Mouse (Mus musculus): ENCODE data around the gene Psg16. TPM values are rescaled to one million over a fixed set of nuclear protein-coding genes. Genes with fewer than 3 reads are reported as not detected.

Gene Psg16
- polyA plus RNA-seq (2012; rRNA removed): 0.05 and 0.16 TPM in 2 replicates

GRCm38 (mm10) chr7:17073904-17074615 lies at the start of gene Psg16:
TSS of gene Psg16 (plus strand) at chr7:17074040.

GRCm38 (mm10) chr7:17027588-17028343 lies 46.1 kb upstream of the Psg16 start, which contains the start of gene Ppp5c:
TSS of gene Ppp5c (minus strand) at chr7:17027924.

GRCm38 (mm10) chr7:17062389-17062788 lies 11.5 kb upstream of the Psg16 start, which contains the start of gene Hif3a:
TSS of gene Hif3a (minus strand) at chr7:17062427.

GRCm38 (mm10) chr7:17149931-17150330 lies 76.1 kb downstream of the Psg16 start, which contains the start of gene Ceacam3:
TSS of gene Ceacam3 (plus strand) at chr7:17150282.

Other genes starting within 250 kb of the Psg16 start
- 2.5 and 2.8 TPM in 2 replicates for gene Prkd2, start 231.1 kb upstream of the Psg16 start, polyA plus RNA-seq (2012; rRNA removed)
- 0.46 and 0.71 TPM in 2 replicates for gene Dact3, start 198.7 kb upstream of the Psg16 start, polyA plus RNA-seq (2012; rRNA removed)
- 0.18 and 0.40 TPM in 2 replicates for gene Gng8, start 182.3 kb upstream of the Psg16 start, polyA plus RNA-seq (2012; rRNA removed)
- gene Ptgir, start 167.6 kb upstream of the Psg16 start, polyA plus RNA-seq (2012; rRNA removed): 0.81 and 0.86 TPM in 2 replicates
- 87.2 and 93.1 TPM in 2 replicates for gene Calm3, start 149.9 kb upstream of the Psg16 start, polyA plus RNA-seq (2012; rRNA removed)
- gene Pnmal2, start 129.4 kb upstream of the Psg16 start, polyA plus RNA-seq (2012; rRNA removed): 0.05 and 0.26 TPM in 2 replicates
- gene Pnmal1, start 114.4 kb upstream of the Psg16 start, polyA plus RNA-seq (2012; rRNA removed): under 0.01 and 0.02 TPM in 2 replicates
- under 0.01 TPM in 2 replicates for gene Gm42372, start 91.0 kb upstream of the Psg16 start, polyA plus RNA-seq (2012; rRNA removed)
- gene Ccdc8, start 81.3 kb upstream of the Psg16 start, polyA plus RNA-seq (2012; rRNA removed): 2.4 and 2.5 TPM in 2 replicates
- gene Ppp5c, start 46.1 kb upstream of the Psg16 start, polyA plus RNA-seq (2012; rRNA removed): 57.7 and 62.8 TPM in 2 replicates
- gene Hif3a, start 11.6 kb upstream of the Psg16 start, polyA plus RNA-seq (2012; rRNA removed): 8.1 and 10.3 TPM in 2 replicates
- 0.01 TPM in 1 of 2 replicates, not detected in the other for gene Ceacam3, start 76.2 kb downstream of the Psg16 start, polyA plus RNA-seq (2012; rRNA removed)
- 0.01 and 0.02 TPM in 2 replicates for gene Psg29, start 129.4 kb downstream of the Psg16 start, polyA plus RNA-seq (2012; rRNA removed)